Mouse (Mus musculus): Measurements from ENCODE around the gene Prrg4. TPM values are rescaled to one million over a fixed set of nuclear protein-coding genes. Genes with fewer than 3 reads are reported as not detected.
A peak's percentile ranks its signal among the peaks of the same experiment; 100 is the strongest.
"Not testable (repeated sequence)": the region's sequence is repeated elsewhere in the genome, so short reads cannot be mapped to it uniquely, and the experiment has no call there.

Prrg4 gene
- polyA plus RNA-seq, 1 experiment from 2014 or later = 0.33 TPM

DNA sequence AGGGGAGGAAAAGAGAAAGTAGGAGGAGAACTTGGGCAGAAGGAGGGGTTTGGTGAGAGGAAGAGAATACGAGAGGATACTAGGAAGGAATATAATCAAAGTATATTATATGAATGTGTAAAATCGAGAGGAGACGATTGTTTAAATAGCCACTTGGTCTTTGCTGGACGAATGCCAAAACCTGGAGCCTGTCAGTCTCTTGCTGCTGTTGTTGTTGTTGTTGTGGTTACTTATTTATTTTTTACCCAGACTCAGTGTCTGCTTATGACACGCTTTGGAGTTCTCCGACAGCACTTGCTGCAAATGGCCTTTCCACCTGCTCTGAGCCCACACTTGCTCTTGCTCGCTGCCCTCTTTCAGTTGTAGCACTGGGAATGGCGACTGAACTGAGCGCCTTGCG is 10.8 kb upstream of the Prrg4 start:
- Histone ChIP-seq H3K4me2 (ENCODE audit: low read depth, low read length) (no peak overlapping the region), H3K4me1 (ENCODE audit: control insufficient read depth, low read depth, low read length) (no peaks in the 10 kb centered on the region), H3K27ac (ENCODE audit: low read length) (no peak overlapping the region), H3K4me3 (ENCODE audit: low read depth, low read length) (no peak overlapping the region), H3K9me3 (replicated peaks; ENCODE audit: control insufficient read depth, low read length) (no peaks in the 10 kb centered on the region), H3K27me3 (ENCODE audit: control insufficient read depth, insufficient read depth, low read depth, low read length) (no peaks in the 10 kb centered on the region), H3K9ac (ENCODE audit: low read depth, low read length) (no peak overlapping the region), H3K36me3 (ENCODE audit: control insufficient read depth, insufficient read depth) (no peaks in the 10 kb centered on the region)
- no peak for ATAC-seq (ENCODE audit: low read depth)
- WGBS (ENCODE audit: insufficient replicate concordance) = 71% methylated on average over 10 of the region's 10 CpGs

DNA sequence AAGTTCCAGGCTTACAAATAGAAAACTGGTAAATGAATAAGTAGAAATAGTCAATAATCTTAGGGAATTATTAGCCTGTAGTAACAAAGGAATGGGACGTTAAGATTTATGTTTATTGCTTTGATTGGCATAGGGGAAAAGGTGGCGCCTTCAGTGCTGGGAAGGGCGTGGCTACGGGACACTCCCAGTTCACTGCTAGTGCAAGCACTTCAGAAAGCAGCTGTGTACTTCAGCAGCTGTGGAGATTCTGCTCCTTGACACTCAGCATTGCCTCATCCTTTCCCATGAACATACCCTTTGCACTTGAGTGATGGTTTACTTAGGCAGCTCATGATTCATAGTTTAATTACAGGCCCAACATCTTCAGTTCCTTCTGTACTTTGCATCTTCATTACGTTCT is 9.4 kb upstream of the Prrg4 start:
- ATAC-seq (ENCODE audit: low read depth) = no peak
- 50% methylated on average over 5 of the region's 5 CpGs for WGBS (ENCODE audit: insufficient replicate concordance)
- H3K4me1 ChIP-seq (ENCODE audit: control insufficient read depth, low read depth, low read length) = no peaks in the 10 kb centered on the region
- H3K4me2 ChIP-seq (ENCODE audit: low read depth, low read length) = no peak overlapping the region
- H3K36me3 ChIP-seq (ENCODE audit: control insufficient read depth, insufficient read depth) = no peaks in the 10 kb centered on the region
- H3K9ac ChIP-seq (ENCODE audit: low read depth, low read length) = no peak overlapping the region
- H3K27ac ChIP-seq (ENCODE audit: low read length) = no peak overlapping the region
- H3K27me3 ChIP-seq (ENCODE audit: control insufficient read depth, insufficient read depth, low read depth, low read length) = no peaks in the 10 kb centered on the region
- H3K4me3 ChIP-seq (ENCODE audit: low read depth, low read length) = no peak overlapping the region
- no peaks in the 10 kb centered on the region for H3K9me3 ChIP-seq (replicated peaks; ENCODE audit: control insufficient read depth, low read length)

DNA sequence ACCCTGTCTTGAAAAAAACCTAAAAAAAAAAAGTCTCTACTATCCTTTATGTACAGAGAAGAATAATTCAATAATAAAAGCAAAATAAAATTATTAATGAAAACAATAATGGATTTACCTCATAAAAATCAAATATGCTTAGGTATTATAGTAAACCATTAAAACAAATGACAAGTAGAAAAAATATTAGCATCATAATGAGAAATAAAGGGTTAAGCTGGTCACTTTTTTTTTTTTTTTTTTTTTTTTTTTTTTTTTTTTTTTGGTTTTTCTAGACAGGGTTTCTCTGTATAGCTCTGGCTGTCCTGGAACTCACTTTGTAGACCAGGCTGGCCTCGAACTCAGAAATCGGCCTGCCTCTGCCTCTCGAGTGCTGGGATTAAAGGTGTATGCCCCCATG is 8.4 kb upstream of the Prrg4 start:
- H3K27ac ChIP-seq (ENCODE audit: low read length) = not testable (repeated sequence)

DNA sequence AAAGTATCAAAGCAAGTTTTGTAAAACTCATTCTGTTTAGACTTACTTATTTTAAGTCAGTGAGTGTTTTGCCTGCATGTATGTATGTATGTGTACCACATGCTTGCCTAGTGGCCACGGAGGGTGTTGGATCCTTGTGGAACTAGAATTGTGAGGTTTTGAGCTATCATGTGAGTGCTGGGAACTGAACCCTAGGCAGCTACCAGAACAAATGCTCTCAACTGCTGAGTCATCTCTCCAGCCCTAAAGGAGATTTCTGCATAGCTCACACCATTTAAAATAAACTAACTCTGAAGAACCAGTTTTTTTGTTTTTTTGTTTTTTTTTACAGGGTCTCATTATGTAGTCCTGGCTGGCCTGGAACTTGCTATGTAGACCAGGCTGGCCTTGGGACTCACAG is 6.5 kb upstream of the Prrg4 start:
- Histone ChIP-seq H3K4me2 (ENCODE audit: low read depth, low read length) (no peak overlapping the region), H3K4me3 (ENCODE audit: low read depth, low read length) (no peak overlapping the region), H3K27ac (ENCODE audit: low read length) (no peak overlapping the region), H3K4me1 (ENCODE audit: control insufficient read depth, low read depth, low read length) (no peaks in the 10 kb centered on the region), H3K36me3 (ENCODE audit: control insufficient read depth, insufficient read depth) (no peaks in the 10 kb centered on the region), H3K9me3 (replicated peaks; ENCODE audit: control insufficient read depth, low read length) (no peaks in the 10 kb centered on the region), H3K9ac (ENCODE audit: low read depth, low read length) (no peak overlapping the region), H3K27me3 (ENCODE audit: control insufficient read depth, insufficient read depth, low read depth, low read length) (no peaks in the 10 kb centered on the region)
- WGBS (ENCODE audit: insufficient replicate concordance) = 40% methylated on average over 1 of the region's 1 CpGs
- ATAC-seq (ENCODE audit: low read depth) = no peak

More for the DNA sequence above, 8.4 kb upstream of the Prrg4 start:
- WGBS (ENCODE audit: insufficient replicate concordance) = 79% methylated on average over 3 of the region's 3 CpGs
- H3K4me2 ChIP-seq (ENCODE audit: low read depth, low read length); H3K4me1 ChIP-seq (ENCODE audit: control insufficient read depth, low read depth, low read length); H3K4me3 ChIP-seq (ENCODE audit: low read depth, low read length); H3K27me3 ChIP-seq (ENCODE audit: control insufficient read depth, insufficient read depth, low read depth, low read length); ATAC-seq (ENCODE audit: low read depth); H3K36me3 ChIP-seq (ENCODE audit: control insufficient read depth, insufficient read depth); H3K9me3 ChIP-seq (replicated peaks; ENCODE audit: control insufficient read depth, low read length); H3K9ac ChIP-seq (ENCODE audit: low read depth, low read length): not testable (repeated sequence)

GRCm38 (mm10) chr2:104855732-104856131 is 6.1 kb upstream of the Prrg4 start:
- Histone ChIP-seq H3K27me3 (ENCODE audit: control insufficient read depth, insufficient read depth, low read depth, low read length) (peaks cover 4% of the 10 kb centered on the region), H3K4me3 (ENCODE audit: low read depth, low read length) (no peak overlapping the region), H3K27ac (ENCODE audit: low read length) (no peak overlapping the region), H3K4me2 (ENCODE audit: low read depth, low read length) (no peak overlapping the region), H3K9ac (ENCODE audit: low read depth, low read length) (no peak overlapping the region), H3K4me1 (ENCODE audit: control insufficient read depth, low read depth, low read length) (no peaks in the 10 kb centered on the region), H3K9me3 (replicated peaks; ENCODE audit: control insufficient read depth, low read length) (no peaks in the 10 kb centered on the region), H3K36me3 (ENCODE audit: control insufficient read depth, insufficient read depth) (no peaks in the 10 kb centered on the region)
- no peak for ATAC-seq (ENCODE audit: low read depth)
- 48% methylated on average over 3 of the region's 3 CpGs for WGBS (ENCODE audit: insufficient replicate concordance)

DNA sequence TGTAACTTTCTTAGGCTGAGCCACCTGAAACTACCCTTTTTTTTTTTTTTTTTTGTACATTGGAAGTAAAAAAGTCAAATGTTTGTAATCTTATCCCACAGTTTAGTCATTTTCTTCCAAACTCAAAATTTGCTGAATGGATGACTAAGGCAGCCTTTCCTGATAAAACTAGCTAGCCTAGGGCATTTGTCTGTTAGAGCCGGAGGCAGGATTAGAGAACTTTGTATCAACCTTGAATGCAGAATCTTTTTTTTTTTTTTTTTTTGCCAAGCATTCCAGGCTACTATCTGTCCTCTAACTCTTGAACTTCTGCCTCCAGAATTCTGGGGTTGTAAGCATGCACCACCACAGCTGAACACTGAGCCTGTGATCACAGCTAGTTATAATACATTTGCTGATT is 5.2 kb upstream of the Prrg4 start:
- Histone ChIP-seq H3K4me2 (ENCODE audit: low read depth, low read length) (no peak overlapping the region), H3K9me3 (replicated peaks; ENCODE audit: control insufficient read depth, low read length) (no peaks in the 10 kb centered on the region), H3K27ac (ENCODE audit: low read length) (no peak overlapping the region), H3K9ac (ENCODE audit: low read depth, low read length) (no peak overlapping the region), H3K4me1 (ENCODE audit: control insufficient read depth, low read depth, low read length) (no peaks in the 10 kb centered on the region), H3K27me3 (ENCODE audit: control insufficient read depth, insufficient read depth, low read depth, low read length) (peaks cover 6% of the 10 kb centered on the region), H3K4me3 (ENCODE audit: low read depth, low read length) (no peak overlapping the region), H3K36me3 (ENCODE audit: control insufficient read depth, insufficient read depth) (no peaks in the 10 kb centered on the region)
- ATAC-seq (ENCODE audit: low read depth) = no peak
- WGBS (ENCODE audit: insufficient replicate concordance) = 55% methylated on average over 1 of the region's 1 CpGs

DNA sequence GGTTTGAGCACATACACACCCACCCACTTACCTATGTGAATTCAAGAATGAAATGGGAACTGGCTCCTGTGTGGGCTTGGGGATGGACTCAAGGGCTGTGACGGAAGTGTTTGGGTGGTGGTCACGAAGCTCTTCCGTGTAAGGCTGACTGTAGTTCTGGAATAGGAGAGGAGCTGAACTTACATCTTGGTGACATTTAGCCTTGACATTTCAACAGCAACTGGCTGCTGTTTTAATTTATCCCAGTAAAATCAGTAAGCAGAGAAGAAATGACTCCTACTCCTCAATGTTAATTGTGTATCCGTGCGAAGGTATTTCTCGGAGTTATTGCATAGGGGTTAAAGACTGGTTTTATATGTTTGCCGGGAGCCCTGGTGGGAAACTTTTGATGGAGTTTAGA is 2.9 kb upstream of the Prrg4 start:
- Histone ChIP-seq H3K4me2 (ENCODE audit: low read depth, low read length) (no peak overlapping the region), H3K27me3 (ENCODE audit: control insufficient read depth, insufficient read depth, low read depth, low read length) (peaks cover 11% of the 10 kb centered on the region), H3K4me1 (ENCODE audit: control insufficient read depth, low read depth, low read length) (no peaks in the 10 kb centered on the region; the same call in 1 of the 2 replicates), H3K36me3 (ENCODE audit: control insufficient read depth, insufficient read depth) (no peaks in the 10 kb centered on the region), H3K27ac (ENCODE audit: low read length) (no peak overlapping the region), H3K9me3 (replicated peaks; ENCODE audit: control insufficient read depth, low read length) (no peaks in the 10 kb centered on the region), H3K9ac (ENCODE audit: low read depth, low read length) (no peak overlapping the region), H3K4me3 (ENCODE audit: low read depth, low read length) (no peak overlapping the region)
- no peak for ATAC-seq (ENCODE audit: low read depth)
- WGBS (ENCODE audit: insufficient replicate concordance) = 77% methylated on average over 7 of the region's 7 CpGs

- Histone ChIP-seq H3K27me3 (ENCODE audit: control insufficient read depth, insufficient read depth, low read depth, low read length) (peaks cover 11% of the 10 kb centered on the region), H3K9me3 (replicated peaks; ENCODE audit: control insufficient read depth, low read length) (no peaks in the 10 kb centered on the region), H3K36me3 (ENCODE audit: control insufficient read depth, insufficient read depth) (no peaks in the 10 kb centered on the region), H3K9ac (ENCODE audit: low read depth, low read length) (no peak overlapping the region), H3K4me1 (ENCODE audit: control insufficient read depth, low read depth, low read length) (no peaks in the 10 kb centered on the region; the same call in 1 of the 2 replicates), H3K4me2 (ENCODE audit: low read depth, low read length) (no peak overlapping the region), H3K4me3 (ENCODE audit: low read depth, low read length) (no peak overlapping the region), H3K27ac (ENCODE audit: low read length) (no peak overlapping the region)
- 47% methylated on average over 5 of the region's 5 CpGs for WGBS (ENCODE audit: insufficient replicate concordance)
- ATAC-seq (ENCODE audit: low read depth) = no peak
Observed at GRCm38 (mm10) chr2:104851686-104852085, 2.0 kb upstream of the Prrg4 start.

DNA sequence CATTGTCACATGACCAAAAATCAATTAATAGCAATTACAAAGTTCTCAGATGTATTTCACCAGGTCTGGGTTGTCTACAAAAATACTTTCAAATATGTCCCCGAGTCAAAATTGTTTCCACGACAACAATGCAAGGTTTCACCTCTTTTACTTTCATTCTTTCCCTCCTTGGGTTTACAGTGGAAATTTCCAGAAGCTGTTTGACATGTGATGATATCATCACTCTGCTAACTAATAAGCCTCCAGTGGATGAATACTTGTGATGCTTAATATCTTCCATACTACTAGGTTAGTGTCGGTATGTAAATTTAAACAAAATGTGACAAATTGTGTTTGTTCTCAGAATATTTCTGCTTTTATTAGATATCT is 299 bp upstream of the Prrg4 start:
- H3K4me3 ChIP-seq (ENCODE audit: low read depth, low read length) = peak overlapping the region; percentile 50

More for the DNA sequence above, 299 bp upstream of the Prrg4 start:
- WGBS (ENCODE audit: insufficient replicate concordance) = 44% methylated on average over 3 of the region's 3 CpGs
- Histone ChIP-seq H3K4me1 (ENCODE audit: control insufficient read depth, low read depth, low read length) (no peaks in the 10 kb centered on the region; the same call in 1 of the 2 replicates), H3K27me3 (ENCODE audit: control insufficient read depth, insufficient read depth, low read depth, low read length) (peaks cover 11% of the 10 kb centered on the region), H3K36me3 (ENCODE audit: control insufficient read depth, insufficient read depth) (no peaks in the 10 kb centered on the region), H3K9me3 (replicated peaks; ENCODE audit: control insufficient read depth, low read length) (no peaks in the 10 kb centered on the region), H3K27ac (ENCODE audit: low read length) (no peak overlapping the region), H3K9ac (ENCODE audit: low read depth, low read length) (no peak overlapping the region), H3K4me2 (ENCODE audit: low read depth, low read length) (peak overlapping the region; percentile 56)
- no peak for ATAC-seq (ENCODE audit: low read depth)
